Mouse (Mus musculus) lung, embryonic 14.5 days (tissue): Measurements from ENCODE around the gene Slx1b. TPM values are rescaled to one million over a fixed set of nuclear protein-coding genes. Genes with fewer than 3 reads are reported as not detected.

Experiments used
- ATAC-seq: fragments of 200-750 bp; cut with Nextera tagmentation; 2 replicates; pipeline ENCODE4 v1.8.0; 2017; ENCODE audit warnings: mild to moderate bottlenecking, moderate TSS enrichment, moderate library complexity; ENCODE audit not compliant: insufficient read depth
- DNase-seq: peaks from one replicate; pipeline ENCODE4 v3.0.0-alpha.2; 2015
- H3K27ac ChIP-seq: fragments of 300-500 bp; sonication (generic); 2 replicates; pipeline ENCODE4 v1.5.1; 2014; ENCODE audit warnings: low read depth, mild to moderate bottlenecking, moderate library complexity
- H3K27me3 ChIP-seq: fragments of 300-500 bp; sonication (generic); 2 replicates; pipeline ENCODE4 v1.6.1; 2014; ENCODE audit warnings: low read length, control low read depth; ENCODE audit not compliant: insufficient read depth
- H3K36me3 ChIP-seq: fragments of 300-500 bp; sonication (generic); 2 replicates; pipeline ENCODE4 v1.6.1; 2014; ENCODE audit warnings: control low read depth; ENCODE audit not compliant: insufficient read depth
- H3K4me1 ChIP-seq: fragments of 300-500 bp; sonication (generic); 2 replicates; pipeline ENCODE4 v1.6.1; 2014; ENCODE audit warnings: antibody characterized with exemption, control low read depth; ENCODE audit not compliant: insufficient read depth
- H3K4me2 ChIP-seq: fragments of 300-500 bp; sonication (generic); 2 replicates; pipeline ENCODE4 v1.6.1; 2014; ENCODE audit warnings: mild to moderate bottlenecking
- H3K4me3 ChIP-seq: fragments of 300-500 bp; sonication (generic); 2 replicates; pipeline ENCODE4 v1.5.1; 2014; ENCODE audit warnings: low read depth, low read length
- H3K9ac ChIP-seq: fragments of 300-500 bp; sonication (generic); 2 replicates; pipeline ENCODE4 v1.6.1; 2014
- H3K9me3 ChIP-seq: fragments of 300-500 bp; sonication (generic); 2 replicates; pipeline ENCODE4 v1.6.1; 2016; ENCODE audit warnings: low read depth, low read length, control low read depth
- CTCF ChIP-seq: IDR thresholded peaks from 2 replicates; pipeline ENCODE4 v1.5.1; 2016; ENCODE audit warnings: antibody characterized with exemption, low read depth
- WGBS: fragments of 180-500 bp; shearing (Covaris S2); extraction: QIAGEN DNeasy Blood & Tissue Kit; methylation state at CpG from one replicate; pipeline ENCODE4 v1.1.7; 2014; 5-methylcytosine and 5-hydroxymethylcytosine counted together
- polyA plus RNA-seq: library from polyadenylated mRNA; unstranded; fragments of >200 nt; fragmentation: Nextera tagmentation; extraction: Ambion mirVana; gene quantifications from 2 replicates; pipeline ENCODE4 v1.2.1, GENCODE M21; 2014

Gene Slx1b
- polyA plus RNA-seq, 1 experiment from 2014 or later = 8.9 TPM

DNA sequence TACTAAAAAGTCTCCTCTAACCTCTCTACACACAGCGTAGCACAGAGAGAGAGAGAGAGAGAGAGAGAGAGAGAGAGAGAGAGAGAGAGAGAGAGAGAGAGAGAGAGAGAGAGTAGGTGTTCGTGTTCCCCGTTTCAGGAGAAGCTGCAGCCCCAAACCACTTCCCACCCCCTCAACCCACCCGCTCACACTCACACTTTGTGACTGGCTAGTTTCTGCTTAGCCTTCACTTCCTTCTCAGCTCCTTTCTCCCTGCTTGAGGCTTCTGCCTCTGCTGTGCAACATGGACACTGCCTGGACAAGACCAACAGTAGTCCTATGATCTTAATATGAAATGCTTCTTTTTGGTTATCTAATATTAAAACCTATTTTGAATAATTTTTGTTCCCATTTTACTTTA lies 14.7 kb upstream of the Slx1b start:
- Histone ChIP-seq H3K9me3 (no peaks in the 10 kb centered on the region), H3K4me3 (no peak overlapping the region), H3K36me3 (no peaks in the 10 kb centered on the region), H3K4me1 (no peaks in the 10 kb centered on the region), H3K27ac (no peak overlapping the region), H3K4me2 (no peak overlapping the region), H3K27me3 (peaks cover under 1% of the 10 kb centered on the region; the same call in 1 of the 2 replicates), H3K9ac (no peak overlapping the region)
- 69% methylated on average over 4 of the region's 4 CpGs for WGBS
- ATAC-seq = no peak
- DNase-seq = no peak
- TF ChIP-seq CTCF = no peak

DNA sequence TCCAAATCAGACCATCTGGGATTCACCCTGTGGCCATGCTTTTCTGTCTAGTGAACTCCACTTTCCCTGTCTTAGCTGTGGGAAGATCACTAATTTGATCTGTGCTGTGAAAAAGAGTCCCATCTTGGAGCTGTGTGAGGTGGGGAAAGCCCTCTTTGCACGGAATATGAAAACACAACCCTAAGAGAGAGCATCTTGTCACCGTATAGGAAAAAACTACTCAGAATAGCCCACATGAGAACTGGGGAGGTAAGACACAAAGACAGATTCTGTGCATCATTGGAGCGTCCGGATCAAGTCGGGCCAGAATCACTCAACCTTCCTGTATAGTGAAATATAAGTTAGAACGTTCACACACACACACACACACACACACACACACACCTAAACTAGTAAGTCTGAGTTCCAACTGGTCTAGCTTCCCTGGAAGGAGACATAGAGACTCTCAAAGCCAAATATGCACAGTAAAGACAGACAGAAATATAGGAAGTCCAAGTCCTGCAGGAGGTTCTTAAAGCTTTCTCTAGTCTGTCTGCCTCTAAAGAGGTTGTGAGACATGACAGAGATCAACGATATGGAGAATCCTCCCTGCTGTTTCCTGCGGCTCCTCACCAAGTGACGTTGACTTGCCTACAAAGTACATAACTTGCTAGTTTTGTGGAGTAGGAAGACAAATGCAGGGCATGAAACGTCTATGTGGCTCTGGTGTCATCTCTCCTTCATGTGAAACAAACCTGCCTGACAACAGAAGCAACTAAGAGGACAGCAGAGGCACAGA lies 12.8 kb upstream of the Slx1b start:
- 80% methylated on average over 10 of the region's 10 CpGs for WGBS
- Histone ChIP-seq H3K36me3 (no peaks in the 10 kb centered on the region), H3K27ac (no peak overlapping the region), H3K27me3 (peaks cover 14% of the 10 kb centered on the region; the same call in 1 of the 2 replicates), H3K4me2 (no peak overlapping the region), H3K4me3 (no peak overlapping the region), H3K9ac (no peak overlapping the region), H3K4me1 (no peaks in the 10 kb centered on the region), H3K9me3 (no peaks in the 10 kb centered on the region)
- DNase-seq = no peak
- TF ChIP-seq CTCF = no peak
- no peak for ATAC-seq

- ATAC-seq (no peak), DNase-seq (no peak)
- Histone ChIP-seq H3K4me3 (no peak within 1 kb of the TSS), H3K27me3 (peaks cover 18% of the 10 kb centered on the region; the same call in 1 of the 2 replicates), H3K9me3 (no peaks in the 10 kb centered on the region), H3K4me2 (no peak within 1 kb of the TSS), H3K9ac (no peak within 1 kb of the TSS), H3K4me1 (no peaks in the 10 kb centered on the region), H3K27ac (no peak within 1 kb of the TSS), H3K36me3 (no peaks in the 10 kb centered on the region)
- TF ChIP-seq CTCF = no peak
- WGBS = 81% methylated on average over 19 of the region's 19 CpGs
Observed at GRCm38 (mm10) chr7:126707442-126708174, 12.0 kb upstream of the Slx1b start, which contains the start of gene Coro1a. TSS of gene Coro1a (minus strand) at chr7:126707787.

GRCm38 (mm10) chr7:126704121-126704980 lies 8.8 kb upstream of the Slx1b start:
- ATAC-seq = peak; percentile 69
- 2% methylated on average over 39 of the region's 39 CpGs for WGBS
- 0 out of 2 replicates have a peak, but pooled peaks have one; percentile 17 for TF ChIP-seq CTCF
- Histone ChIP-seq H3K9ac (peak overlapping the region; percentile 44), H3K36me3 (no peaks in the 10 kb centered on the region), H3K4me2 (peak overlapping the region; percentile 73), H3K9me3 (no peaks in the 10 kb centered on the region), H3K27ac (no peak overlapping the region), H3K4me1 (no peaks in the 10 kb centered on the region; the same call in 1 of the 2 replicates), H3K27me3 (peaks cover 19% of the 10 kb centered on the region; the same call in 1 of the 2 replicates), H3K4me3 (peak overlapping the region; percentile 38)
- DNase-seq = peak; percentile 85

- H3K9ac ChIP-seq = peak overlapping the region; percentile 38; the same call in 1 of the 2 replicates
- no peak overlapping the region for H3K27ac ChIP-seq
Observed at GRCm38 (mm10) chr7:126703757-126704077, 8.1 kb upstream of the Slx1b start.

DNA sequence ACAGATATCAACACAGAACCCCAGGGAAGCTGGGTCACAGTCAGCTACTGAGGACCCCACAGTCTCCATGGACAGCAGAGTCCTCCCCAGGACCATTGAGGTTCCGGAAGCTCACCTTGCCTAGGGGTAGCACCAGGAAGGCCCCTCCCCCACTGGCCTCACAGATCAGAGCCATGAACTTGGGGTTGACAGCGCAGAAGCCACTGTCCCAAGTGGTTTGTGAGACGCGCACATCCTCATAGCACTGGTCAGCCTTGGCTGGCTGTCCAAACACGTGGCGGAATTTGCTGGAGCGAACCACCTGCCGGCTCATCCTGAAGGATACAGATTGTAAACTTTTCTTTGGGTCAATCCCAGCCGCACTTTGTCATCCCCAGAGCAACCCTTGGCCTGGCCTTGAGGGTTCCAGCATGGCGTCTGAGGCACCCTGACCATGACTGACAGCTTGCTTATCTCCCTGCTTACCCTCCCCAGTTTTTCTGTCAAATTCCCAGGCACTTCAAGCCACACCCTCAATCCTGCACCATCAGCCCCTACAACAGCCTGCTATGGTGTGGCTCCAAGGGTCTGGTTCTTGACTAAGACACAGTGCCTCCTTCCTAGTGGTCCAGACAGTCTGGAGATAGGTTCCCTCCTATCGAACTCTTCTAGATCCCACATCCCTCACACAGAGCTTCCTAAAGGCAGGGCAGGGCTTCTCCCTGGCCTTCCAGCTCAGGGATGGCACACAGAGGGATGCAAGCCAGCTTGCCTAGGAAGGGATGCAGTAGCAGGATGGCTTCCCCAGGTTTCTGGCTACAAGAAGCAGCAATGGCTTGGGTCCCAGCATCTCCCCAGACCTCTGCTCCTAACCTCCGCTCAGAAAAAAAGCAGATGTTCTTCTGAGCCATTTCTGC lies 7.5 kb upstream of the Slx1b start:
- peaks cover 19% of the 10 kb centered on the region; the same call in 1 of the 2 replicates for H3K27me3 ChIP-seq
- peak overlapping the region; percentile 20; the same call in 1 of the 2 replicates for H3K4me2 ChIP-seq
- no peak overlapping the region for H3K9ac ChIP-seq
- DNase-seq (no peak), ATAC-seq (no peak)
- H3K4me1 ChIP-seq = no peaks in the 10 kb centered on the region; the same call in 1 of the 2 replicates
- H3K36me3 ChIP-seq = no peaks in the 10 kb centered on the region
- no peaks in the 10 kb centered on the region for H3K9me3 ChIP-seq
- H3K4me3 ChIP-seq = peak overlapping the region; percentile 38; the same call in 1 of the 2 replicates
- TF ChIP-seq CTCF = no peak
- WGBS = 67% methylated on average over 12 of the region's 12 CpGs
- no peak overlapping the region for H3K27ac ChIP-seq

More at GRCm38 (mm10) chr7:126703757-126704077, 8.1 kb upstream of the Slx1b start:
- Histone ChIP-seq H3K27me3 (peaks cover 19% of the 10 kb centered on the region; the same call in 1 of the 2 replicates), H3K36me3 (no peaks in the 10 kb centered on the region), H3K4me2 (peak overlapping the region; percentile 73), H3K4me3 (peak overlapping the region; percentile 38), H3K4me1 (no peaks in the 10 kb centered on the region; the same call in 1 of the 2 replicates), H3K9me3 (no peaks in the 10 kb centered on the region)
- WGBS = 23% methylated on average over 7 of the region's 7 CpGs
- no peak for DNase-seq
- no peak for TF ChIP-seq CTCF
- no peak for ATAC-seq
